Mouse (Mus musculus) erythroblast, embryonic 14.5 days (primary cell): Measurements from ENCODE around the gene Mtmr14.

Experiments used
- GATA1 ChIP-seq: IDR thresholded peaks from 2 replicates; pipeline ENCODE4 v1.6.1; 2012; ENCODE audit warnings: low read length, inconsistent platforms, mixed read lengths
- TAL1 ChIP-seq: IDR thresholded peaks from 3 replicates; pipeline ENCODE4 v1.6.1; 2012; ENCODE audit warnings: low read length, inconsistent platforms, mixed read lengths

DNA sequence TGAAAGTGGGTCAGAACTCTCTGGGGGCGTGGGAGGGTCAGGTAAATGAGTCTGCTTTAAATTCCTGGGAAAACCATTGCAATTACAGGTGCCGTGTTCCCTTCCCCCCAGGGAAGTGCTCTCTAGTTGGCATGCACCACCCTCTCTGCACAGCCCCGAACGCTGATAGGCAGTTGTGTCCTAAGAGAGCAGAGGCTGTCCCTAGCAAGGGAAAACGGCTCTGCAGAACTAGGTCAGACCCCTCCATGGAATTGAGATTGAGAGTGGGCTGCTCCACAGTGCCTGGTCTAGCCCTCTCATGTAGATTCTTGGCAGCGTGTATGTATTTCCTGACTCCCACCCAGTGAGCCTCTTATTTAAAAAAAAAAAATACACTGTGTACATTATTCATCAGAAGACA is 25.9 kb downstream of the Mtmr14 start:
- TF ChIP-seq TAL1: no peak
- TF ChIP-seq GATA1: no peak
